Mouse (Mus musculus) kidney, adult 2 months (tissue): Measurements from ENCODE around the gene 2210407C18Rik. TPM values are rescaled to one million over a fixed set of nuclear protein-coding genes. Genes with fewer than 3 reads are reported as not detected.

Experiments
- DNase-seq: peaks from one replicate; pipeline ENCODE4 v3.0.0; 2021
- H3K27ac ChIP-seq: fragments of 200-500 bp; 2 replicates; pipeline ENCODE4 v1.5.1; 2012; ENCODE audit warnings: low read depth, low read length, control low read depth, inconsistent platforms; ENCODE audit not compliant: insufficient read depth
- H3K27me3 ChIP-seq: fragments of 200-500 bp; replicated peaks from 2 replicates; pipeline ENCODE4 v1.6.1; 2012; ENCODE audit warnings: mild to moderate bottlenecking, moderate library complexity, low read length, inconsistent platforms; ENCODE audit not compliant: control insufficient read depth, insufficient read depth
- H3K36me3 ChIP-seq: fragments of 200-500 bp; 2 replicates; pipeline ENCODE4 v1.6.1; 2012; ENCODE audit warnings: mild to moderate bottlenecking, moderate library complexity, low read length, inconsistent platforms; ENCODE audit not compliant: control insufficient read depth, insufficient read depth
- H3K4me1 ChIP-seq: fragments of 200-500 bp; 2 replicates; pipeline ENCODE4 v1.6.1; 2011; ENCODE audit warnings: low read length; ENCODE audit not compliant: control insufficient read depth, insufficient read depth
- H3K4me3 ChIP-seq: fragments of 200-500 bp; 2 replicates; pipeline ENCODE4 v1.5.1; 2011; ENCODE audit warnings: mild to moderate bottlenecking, low read depth, low read length, control low read depth; ENCODE audit not compliant: insufficient read depth
- CTCF ChIP-seq: fragments of 200-500 bp; conservative IDR thresholded peaks from 2 replicates; pipeline ENCODE4 v1.5.1; 2011; ENCODE audit warnings: low read depth, mild to moderate bottlenecking, control low read depth, low read length, moderate library complexity, mixed read lengths; ENCODE audit not compliant: insufficient read depth, insufficient read length
- POLR2A ChIP-seq: fragments of 200-500 bp; IDR thresholded peaks from one replicate; pipeline ENCODE4 v1.6.1; 2011; ENCODE audit warnings: low read depth, low read length, control low read depth
- WGBS: fragments of 180-500 bp; shearing (Covaris S2); methylation state at CpG from one replicate; pipeline ENCODE4 v1.1.7; 2018; 5-methylcytosine and 5-hydroxymethylcytosine counted together
- polyA plus RNA-seq: library from polyadenylated mRNA; depleted of rRNA; stranded (reverse); fragments of >200 nt; gene quantifications from 2 replicates; pipeline ENCODE4 v1.2.3, GENCODE M21; 2012

The 2210407C18Rik gene
- polyA plus RNA-seq, 1 experiment: not detected

DNA sequence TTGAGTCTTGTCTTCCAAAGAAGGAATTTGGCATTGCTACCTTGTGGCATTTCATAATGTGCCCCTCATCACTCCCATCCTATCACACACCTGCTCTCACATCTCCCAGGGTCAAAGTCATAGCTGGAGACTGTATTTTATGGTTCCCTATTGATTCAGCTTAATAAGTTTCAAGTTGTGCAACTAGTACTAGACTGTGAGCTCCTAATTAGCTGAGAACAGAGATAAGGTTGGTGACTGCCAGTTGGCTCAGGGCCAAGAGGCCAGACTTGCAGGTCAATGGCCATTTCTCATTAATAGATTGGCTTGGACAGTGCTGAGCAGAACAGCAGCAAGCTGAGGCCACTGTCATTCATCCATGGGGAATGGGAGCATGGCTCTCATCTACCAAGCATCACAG is 1.3 kb downstream of the 2210407C18Rik start:
- Histone ChIP-seq H3K4me3 (no peak overlapping the region), H3K27me3 (no peaks in the 10 kb centered on the region), H3K27ac (no peak overlapping the region), H3K36me3 (no peaks in the 10 kb centered on the region), H3K4me1 (no peaks in the 10 kb centered on the region)
- TF ChIP-seq CTCF (no peak), POLR2A (no peak)
- peak; percentile 24 for DNase-seq

DNA sequence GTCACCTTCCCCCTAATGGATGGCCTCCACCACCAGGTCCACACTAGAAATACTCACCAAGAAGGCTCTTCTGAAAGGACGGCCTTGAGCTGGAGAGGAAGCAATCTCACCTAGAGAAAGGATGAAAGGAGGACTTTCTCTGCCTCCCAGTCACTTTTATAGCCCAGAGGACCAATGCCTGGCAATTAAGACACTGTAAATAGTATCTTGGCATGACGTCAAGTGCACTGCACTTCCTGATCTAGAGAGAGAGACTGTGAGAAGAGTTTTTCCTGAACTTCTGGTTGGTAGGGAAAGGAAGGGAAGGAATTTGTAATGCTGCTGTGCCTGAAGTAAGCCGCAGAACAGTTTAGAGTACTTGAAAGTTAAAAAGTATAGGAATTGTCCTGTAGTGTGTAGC is 2.5 kb downstream of the 2210407C18Rik start:
- TF ChIP-seq CTCF: no peak
- H3K4me1 ChIP-seq: no peaks in the 10 kb centered on the region
- WGBS: 50% methylated on average over 3 of the region's 3 CpGs
- H3K27ac ChIP-seq: no peak overlapping the region
- H3K27me3 ChIP-seq: no peaks in the 10 kb centered on the region
- DNase-seq: no peak
- H3K4me3 ChIP-seq: no peak overlapping the region
- H3K36me3 ChIP-seq: no peaks in the 10 kb centered on the region

DNA sequence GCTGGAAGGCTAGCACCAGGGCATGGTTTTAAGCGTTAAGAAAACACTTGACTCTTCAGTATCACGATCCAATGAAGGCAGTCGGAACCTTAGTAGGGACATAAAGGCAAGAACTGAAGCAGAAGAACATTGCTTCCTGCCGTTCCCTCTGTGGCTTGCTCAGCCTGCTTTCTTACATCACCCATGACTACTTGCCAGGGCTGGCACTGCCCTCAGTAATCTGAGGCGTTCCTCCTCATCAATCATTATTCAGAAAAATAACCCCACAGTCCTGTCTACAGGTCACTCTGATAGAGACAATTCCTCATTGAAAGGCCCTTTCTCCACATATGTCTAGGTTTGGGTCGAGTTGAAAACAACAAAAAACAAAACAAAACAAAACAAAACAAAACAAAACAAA is 8.8 kb downstream of the 2210407C18Rik start:
- no peak overlapping the region for H3K4me3 ChIP-seq
- H3K36me3 ChIP-seq: no peaks in the 10 kb centered on the region
- no peak for DNase-seq
- 65% methylated on average over 6 of the region's 6 CpGs for WGBS
- H3K4me1 ChIP-seq: no peaks in the 10 kb centered on the region
- no peak for TF ChIP-seq POLR2A
- TF ChIP-seq CTCF: no peak
- H3K27me3 ChIP-seq: no peaks in the 10 kb centered on the region
- no peak overlapping the region for H3K27ac ChIP-seq

DNA sequence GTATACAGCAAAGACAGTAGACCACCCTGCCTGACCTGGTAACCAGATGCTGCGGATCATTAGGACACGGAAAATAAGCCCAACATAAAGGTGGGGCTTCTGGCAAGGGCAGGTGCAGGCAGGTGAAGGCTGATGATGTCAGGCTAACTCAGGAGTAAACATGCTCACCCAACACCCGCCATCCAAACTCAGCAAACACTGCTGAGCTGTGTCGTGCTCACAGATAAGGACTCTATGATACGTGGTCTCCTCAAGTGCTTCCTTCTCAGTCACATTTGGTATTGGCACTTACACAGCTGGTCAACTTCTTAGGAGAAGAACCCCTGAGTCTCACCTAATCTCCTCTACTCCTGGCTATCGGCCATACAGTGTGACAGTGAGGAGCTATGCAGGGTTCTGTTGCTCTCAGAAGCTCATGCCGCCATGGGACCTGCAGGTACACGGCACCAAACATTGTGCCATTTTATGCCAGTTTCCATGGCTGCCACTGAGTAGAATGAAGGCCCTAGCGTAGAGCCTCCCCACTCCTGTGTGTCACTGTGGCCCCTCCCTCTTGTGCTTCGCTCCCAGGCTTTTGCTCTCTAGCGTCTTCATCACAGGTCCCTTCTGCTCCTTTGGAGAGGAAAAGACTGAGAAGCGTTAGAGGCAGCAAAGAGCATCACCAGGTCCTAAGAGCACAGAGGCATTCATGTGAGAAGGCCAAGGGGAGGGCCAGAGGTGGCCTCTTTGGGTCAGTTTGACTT is 9.5 kb downstream of the 2210407C18Rik start:
- H3K4me1 ChIP-seq: no peaks in the 10 kb centered on the region
- H3K27me3 ChIP-seq: no peaks in the 10 kb centered on the region
- no peak overlapping the region for H3K27ac ChIP-seq
- TF ChIP-seq POLR2A: no peak
- TF ChIP-seq CTCF: no peak
- DNase-seq: no peak
- H3K4me3 ChIP-seq: no peak overlapping the region
- no peaks in the 10 kb centered on the region for H3K36me3 ChIP-seq
- 87% methylated on average over 12 of the region's 12 CpGs for WGBS

DNA sequence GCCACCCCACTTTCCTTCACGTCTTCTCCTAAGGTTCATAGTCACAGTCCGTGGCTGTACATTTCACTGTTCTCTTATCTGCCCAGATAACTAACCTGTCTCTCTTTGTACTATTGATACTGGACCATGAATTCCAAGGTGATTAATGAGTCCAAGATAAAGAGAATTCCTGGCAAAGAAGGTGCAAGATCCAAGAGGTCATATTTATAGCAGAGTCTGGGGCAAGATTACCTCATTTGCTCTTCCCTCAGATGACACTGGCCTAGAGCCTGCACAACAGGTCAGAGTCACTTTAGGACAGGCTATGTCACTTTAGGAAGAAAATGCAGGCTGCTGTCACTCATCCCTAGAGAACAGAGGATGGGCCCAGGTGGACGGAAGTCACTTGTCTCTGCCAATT is 10.6 kb downstream of the 2210407C18Rik start:
- no peak overlapping the region for H3K4me3 ChIP-seq
- H3K27me3 ChIP-seq: no peaks in the 10 kb centered on the region
- H3K4me1 ChIP-seq: no peaks in the 10 kb centered on the region
- TF ChIP-seq POLR2A: no peak
- no peak for TF ChIP-seq CTCF
- no peaks in the 10 kb centered on the region for H3K36me3 ChIP-seq
- DNase-seq: no peak
- 84% methylated on average over 3 of the region's 3 CpGs for WGBS
- no peak overlapping the region for H3K27ac ChIP-seq

DNA sequence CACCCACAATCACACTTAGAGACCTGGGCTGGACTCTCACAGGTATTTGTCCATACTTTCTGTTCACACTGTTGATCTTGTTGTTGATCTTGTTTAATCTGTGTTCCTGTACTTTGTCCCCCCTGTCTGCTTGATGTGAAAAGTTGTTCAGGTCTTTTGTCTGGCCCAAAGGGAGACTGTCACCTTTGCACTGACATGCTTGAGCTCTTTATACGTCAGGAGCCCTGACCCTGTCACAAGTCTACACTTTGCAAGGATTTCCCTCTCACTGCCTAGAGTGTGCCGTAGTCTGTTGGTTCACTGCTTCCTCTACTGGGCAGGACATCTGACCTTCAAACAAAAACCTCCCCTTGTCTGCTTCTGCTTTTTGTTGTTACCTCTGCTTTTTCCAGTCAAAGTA is 11.2 kb downstream of the 2210407C18Rik start:
- DNase-seq: no peak
- Histone ChIP-seq H3K36me3 (no peaks in the 10 kb centered on the region), H3K4me3 (no peak overlapping the region), H3K4me1 (no peaks in the 10 kb centered on the region), H3K27me3 (no peaks in the 10 kb centered on the region), H3K27ac (no peak overlapping the region)
- TF ChIP-seq CTCF: no peak
- no peak for TF ChIP-seq POLR2A
- 37% methylated on average over 2 of the region's 2 CpGs for WGBS

DNA sequence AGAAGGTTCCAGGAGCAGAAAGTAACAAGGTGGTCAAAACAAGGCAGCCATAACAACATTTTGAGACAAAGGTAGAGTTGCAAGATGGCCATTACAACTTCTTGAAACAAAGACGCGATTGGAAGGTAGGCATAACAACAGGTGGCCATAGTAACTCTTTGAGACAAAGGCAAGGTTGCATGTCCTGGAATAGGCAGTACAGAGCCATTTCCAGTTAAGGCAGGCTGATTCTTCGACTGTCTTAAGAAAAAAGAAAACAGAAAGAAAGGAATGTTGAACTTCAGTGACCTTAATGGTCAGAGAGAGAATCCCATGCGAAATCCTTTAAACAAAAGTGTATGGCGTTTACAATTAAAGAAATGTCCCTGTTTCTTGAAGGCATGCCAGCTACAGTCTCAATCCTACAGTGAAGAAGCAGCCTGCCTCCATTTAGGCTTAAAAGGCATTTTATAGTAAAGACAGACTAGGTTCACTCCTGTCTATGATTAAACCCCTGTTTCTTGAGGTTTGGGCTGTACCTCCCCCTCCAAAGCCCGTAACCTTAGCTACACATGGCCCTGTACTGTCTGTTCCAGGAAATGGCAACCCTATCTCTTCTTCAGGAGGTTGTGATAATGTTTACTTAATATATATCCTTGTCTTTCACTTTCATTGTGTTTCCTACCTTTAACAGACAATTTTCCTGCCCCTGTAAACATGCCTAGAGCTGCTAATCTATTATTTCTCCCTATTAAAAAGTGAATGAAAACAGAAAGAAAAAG is 12.9 kb downstream of the 2210407C18Rik start:
- Histone ChIP-seq H3K27ac (no peak overlapping the region), H3K4me3 (no peak overlapping the region), H3K36me3 (no peaks in the 10 kb centered on the region), H3K4me1 (no peaks in the 10 kb centered on the region), H3K27me3 (no peaks in the 10 kb centered on the region)
- DNase-seq: no peak
- no peak for TF ChIP-seq POLR2A
- no peak for TF ChIP-seq CTCF
- 80% methylated on average over 6 of the region's 6 CpGs for WGBS

DNA sequence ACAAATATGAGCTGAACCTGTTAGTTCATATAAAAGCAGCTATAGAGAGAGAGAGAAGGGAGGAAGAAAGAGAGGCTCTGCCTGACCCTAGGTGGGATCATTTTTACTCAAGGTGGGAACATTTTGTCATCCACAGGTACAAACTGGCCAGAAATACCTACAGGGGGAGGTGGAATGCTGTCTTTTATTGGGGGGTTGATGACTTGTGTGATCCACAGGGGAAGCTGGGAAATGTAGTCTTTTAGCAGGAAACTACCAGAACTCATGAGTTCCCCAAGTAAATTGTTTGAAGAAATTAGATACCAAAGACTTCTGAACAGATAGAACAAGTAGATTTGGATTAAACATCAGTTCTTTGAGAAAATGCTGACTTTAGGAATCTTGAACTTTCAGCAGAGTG is 13.8 kb downstream of the 2210407C18Rik start:
- Histone ChIP-seq H3K4me3 (no peak overlapping the region), H3K36me3 (no peaks in the 10 kb centered on the region), H3K27ac (no peak overlapping the region), H3K4me1 (no peaks in the 10 kb centered on the region), H3K27me3 (no peaks in the 10 kb centered on the region)
- TF ChIP-seq CTCF: no peak
- TF ChIP-seq POLR2A: no peak
- DNase-seq: no peak
